Mouse (Mus musculus) neural tube, embryonic 14.5 days (tissue): ENCODE measurements around the gene Atg7. TPM values are rescaled to one million over a fixed set of nuclear protein-coding genes. Genes with fewer than 3 reads are reported as not detected.

Experiments
- ATAC-seq: fragments of 200-750 bp; cut with Nextera tagmentation; 2 replicates; pipeline ENCODE4 v1.8.0; 2017; ENCODE audit warnings: low read depth, mild to moderate bottlenecking, moderate TSS enrichment, moderate library complexity
- H3K27ac ChIP-seq: fragments of 300-500 bp; sonication (generic); 2 replicates; pipeline ENCODE4 v1.5.1; 2014; ENCODE audit warnings: low read depth, mild to moderate bottlenecking, control low read depth, low read length, moderate library complexity, mixed read lengths
- H3K27me3 ChIP-seq: fragments of 300-500 bp; sonication (generic); 2 replicates; pipeline ENCODE4 v1.6.1; 2014; ENCODE audit warnings: low read length; ENCODE audit not compliant: control insufficient read depth, insufficient read depth
- H3K36me3 ChIP-seq: fragments of 300-500 bp; sonication (generic); 2 replicates; pipeline ENCODE4 v1.6.1; 2014; ENCODE audit warnings: low read length, mixed read lengths; ENCODE audit not compliant: control insufficient read depth, insufficient read depth
- H3K4me1 ChIP-seq: fragments of 300-500 bp; sonication (generic); 2 replicates; pipeline ENCODE4 v1.6.1; 2014; ENCODE audit warnings: low read length; ENCODE audit not compliant: control insufficient read depth, insufficient read depth
- H3K4me2 ChIP-seq: fragments of 300-500 bp; sonication (generic); 2 replicates; pipeline ENCODE4 v1.6.1; 2014; ENCODE audit warnings: mild to moderate bottlenecking, low read depth, low read length, control low read depth
- H3K4me3 ChIP-seq: fragments of 300-500 bp; sonication (generic); 2 replicates; pipeline ENCODE4 v1.5.1; 2014; ENCODE audit warnings: low read depth, low read length, control low read depth, mixed read lengths
- H3K9ac ChIP-seq: fragments of 300-500 bp; sonication (generic); replicated peaks from 2 replicates; pipeline ENCODE4 v1.6.1; 2014; ENCODE audit warnings: low read depth, mild to moderate bottlenecking, control low read depth, low read length, mixed read lengths
- H3K9me3 ChIP-seq: fragments of 300-500 bp; sonication (generic); 2 replicates; pipeline ENCODE4 v1.6.1; 2016; ENCODE audit warnings: low read length; ENCODE audit not compliant: control insufficient read depth
- WGBS: fragments of 180-500 bp; shearing (Covaris S2); extraction: QIAGEN DNeasy Blood & Tissue Kit; methylation state at CpG from one replicate; pipeline ENCODE4 v1.1.7; 2014; 5-methylcytosine and 5-hydroxymethylcytosine counted together
- polyA plus RNA-seq: library from polyadenylated mRNA; unstranded; fragments of >200 nt; fragmentation: Nextera tagmentation; extraction: Ambion mirVana; gene quantifications from 2 replicates; pipeline ENCODE4 v1.2.1, GENCODE M21; 2014

The Atg7 gene
- polyA plus RNA-seq, 1 experiment from 2014 or later = 15.7 TPM

DNA sequence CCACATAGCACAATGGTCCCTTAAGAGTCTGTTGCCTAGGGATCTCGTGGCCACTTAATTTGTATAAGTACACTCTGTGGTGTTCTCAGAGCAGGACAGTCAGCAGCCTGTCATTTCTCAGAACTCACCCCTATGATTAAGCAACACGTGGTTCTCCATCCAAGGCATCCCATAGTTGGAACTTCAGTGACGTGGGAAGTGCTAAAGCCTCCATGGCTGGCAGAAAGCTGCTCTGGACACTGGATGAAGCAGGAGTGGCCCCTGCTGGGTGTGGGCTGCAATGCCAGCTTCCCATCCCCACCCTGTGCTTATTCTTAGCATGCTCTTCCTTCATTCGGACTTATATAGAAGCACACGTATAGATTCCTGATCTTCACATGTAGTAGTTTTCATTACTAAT lies 55.7 kb downstream of the Atg7 start:
- H3K36me3 ChIP-seq = no peaks in the 10 kb centered on the region
- H3K27ac ChIP-seq = no peak overlapping the region
- no peak overlapping the region for H3K4me2 ChIP-seq
- no peak overlapping the region for H3K9ac ChIP-seq
- no peak for ATAC-seq
- H3K4me3 ChIP-seq = no peak overlapping the region
- no peaks in the 10 kb centered on the region for H3K9me3 ChIP-seq
- no peaks in the 10 kb centered on the region for H3K27me3 ChIP-seq
- no peaks in the 10 kb centered on the region for H3K4me1 ChIP-seq
- 66% methylated on average over 5 of the region's 5 CpGs for WGBS

DNA sequence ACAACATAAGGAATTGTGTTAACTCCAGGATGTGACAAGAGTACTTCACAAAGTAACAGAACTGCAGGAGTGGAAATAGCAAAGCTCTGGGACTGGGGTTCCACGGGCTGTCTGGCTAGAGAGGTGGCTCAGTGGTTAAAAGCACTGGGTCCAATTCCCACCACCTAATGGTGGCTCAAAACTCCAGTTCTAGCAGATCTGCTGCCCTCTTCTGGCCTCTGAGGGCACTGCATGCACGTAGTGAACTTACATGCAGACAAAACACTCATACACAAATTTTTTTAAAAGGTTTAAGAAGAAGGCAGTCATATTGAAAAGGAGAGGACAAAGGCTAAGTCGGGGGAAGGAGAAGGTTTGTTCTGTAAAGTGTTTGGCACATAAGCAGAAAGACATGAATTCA lies 57.8 kb downstream of the Atg7 start:
- WGBS = 78% methylated on average over 3 of the region's 3 CpGs
- no peaks in the 10 kb centered on the region for H3K36me3 ChIP-seq
- H3K4me1 ChIP-seq = no peaks in the 10 kb centered on the region
- H3K4me3 ChIP-seq = no peak overlapping the region
- no peak overlapping the region for H3K27ac ChIP-seq
- H3K4me2 ChIP-seq = no peak overlapping the region
- no peak overlapping the region for H3K9ac ChIP-seq
- no peaks in the 10 kb centered on the region for H3K27me3 ChIP-seq
- H3K9me3 ChIP-seq = no peaks in the 10 kb centered on the region
- no peak for ATAC-seq

DNA sequence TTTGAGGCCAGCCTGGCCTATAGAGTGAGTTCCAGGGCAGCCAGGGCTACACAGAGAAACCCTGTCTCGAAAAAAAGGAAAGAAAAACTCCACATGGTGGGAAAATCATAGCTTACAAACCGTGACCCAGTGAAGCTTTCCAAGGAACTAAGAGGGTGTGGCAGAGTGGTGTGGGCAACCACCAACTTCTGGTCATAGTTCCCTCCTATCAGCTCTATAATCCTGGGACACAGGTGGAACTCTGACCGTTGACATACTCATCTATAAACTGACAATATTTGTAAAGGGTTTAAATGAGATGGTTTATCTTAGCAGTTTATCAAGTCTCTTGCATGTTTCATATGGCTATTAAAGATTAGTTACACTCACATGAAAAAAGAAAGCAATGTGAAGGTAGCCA lies 64.1 kb downstream of the Atg7 start:
- Histone ChIP-seq H3K4me3 (no peak overlapping the region), H3K9me3 (no peaks in the 10 kb centered on the region), H3K27me3 (no peaks in the 10 kb centered on the region), H3K4me1 (no peaks in the 10 kb centered on the region), H3K9ac (no peak overlapping the region), H3K36me3 (no peaks in the 10 kb centered on the region), H3K4me2 (no peak overlapping the region), H3K27ac (no peak overlapping the region)
- 86% methylated on average over 3 of the region's 3 CpGs for WGBS
- no peak for ATAC-seq

DNA sequence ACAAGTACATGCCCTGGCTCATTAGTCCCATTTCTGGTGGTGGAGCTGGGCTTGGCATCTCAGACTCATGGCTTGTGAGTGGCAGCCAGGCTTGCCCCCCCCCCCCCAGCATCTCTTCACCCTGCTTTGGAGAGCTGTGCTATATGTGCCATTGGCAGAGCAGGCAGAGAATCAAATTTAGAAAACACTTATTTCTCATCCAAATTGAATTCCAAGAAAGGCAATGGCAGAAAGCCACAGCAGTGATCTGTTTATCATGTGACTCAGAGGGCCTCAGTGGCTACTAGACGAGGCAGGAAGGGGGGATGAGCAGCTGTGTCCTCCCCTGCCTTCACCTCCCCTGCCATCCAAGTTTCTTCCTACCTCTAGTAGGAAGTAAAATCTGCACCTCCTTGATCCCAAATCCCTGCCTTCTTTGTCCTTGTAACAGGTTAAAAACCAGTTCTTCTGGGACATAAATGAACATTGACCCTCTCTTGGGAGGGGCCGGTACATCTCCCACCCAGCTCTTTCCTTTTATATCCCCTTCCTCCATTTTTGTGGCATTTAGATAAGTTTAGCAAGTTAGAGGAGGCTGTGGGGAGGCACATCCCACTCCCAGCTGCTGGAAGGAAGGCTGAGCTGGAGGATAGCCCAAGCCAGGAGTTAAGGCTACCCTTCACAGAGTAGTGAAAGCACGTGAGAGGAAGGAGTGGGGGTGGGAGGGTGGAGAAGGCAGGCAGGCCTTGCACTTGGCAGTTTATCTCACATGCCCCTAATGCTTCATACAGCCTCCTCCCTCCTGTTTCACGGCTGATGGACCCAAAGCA lies 69.5 kb downstream of the Atg7 start:
- no peaks in the 10 kb centered on the region for H3K27me3 ChIP-seq
- no peak for ATAC-seq
- H3K9me3 ChIP-seq = no peaks in the 10 kb centered on the region
- H3K4me1 ChIP-seq = peaks cover 6% of the 10 kb centered on the region; the same call in 1 of the 2 replicates
- WGBS = 69% methylated on average over 4 of the region's 4 CpGs
- no peak overlapping the region for H3K9ac ChIP-seq
- H3K4me2 ChIP-seq = no peak overlapping the region
- H3K4me3 ChIP-seq = no peak overlapping the region
- no peaks in the 10 kb centered on the region for H3K36me3 ChIP-seq
- H3K27ac ChIP-seq = no peak overlapping the region

DNA sequence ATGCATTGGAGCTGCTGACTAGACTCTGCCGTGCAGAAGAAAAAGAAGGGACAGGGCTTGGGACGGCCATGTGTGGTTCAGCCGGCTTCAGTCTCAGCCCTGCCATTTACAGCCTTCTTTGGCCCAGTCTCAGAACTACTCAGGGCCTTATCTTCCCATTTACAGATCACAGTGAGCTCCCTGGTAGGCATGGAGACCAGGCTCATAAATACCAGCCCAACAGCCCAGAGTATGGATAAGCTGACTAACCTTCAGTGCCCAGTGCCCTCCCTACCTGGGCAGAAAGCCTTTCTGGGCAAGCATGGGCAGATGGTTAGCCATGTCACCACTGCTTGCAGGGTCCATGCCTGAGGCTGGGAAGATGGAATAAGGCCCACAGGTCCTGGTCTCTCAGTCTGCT lies 70.6 kb downstream of the Atg7 start:
- Histone ChIP-seq H3K9ac (no peak overlapping the region), H3K4me1 (peaks cover 6% of the 10 kb centered on the region; the same call in 1 of the 2 replicates), H3K9me3 (no peaks in the 10 kb centered on the region), H3K27me3 (no peaks in the 10 kb centered on the region), H3K4me2 (no peak overlapping the region), H3K4me3 (no peak overlapping the region), H3K27ac (no peak overlapping the region), H3K36me3 (no peaks in the 10 kb centered on the region)
- ATAC-seq = no peak
- 53% methylated on average over 3 of the region's 3 CpGs for WGBS

DNA sequence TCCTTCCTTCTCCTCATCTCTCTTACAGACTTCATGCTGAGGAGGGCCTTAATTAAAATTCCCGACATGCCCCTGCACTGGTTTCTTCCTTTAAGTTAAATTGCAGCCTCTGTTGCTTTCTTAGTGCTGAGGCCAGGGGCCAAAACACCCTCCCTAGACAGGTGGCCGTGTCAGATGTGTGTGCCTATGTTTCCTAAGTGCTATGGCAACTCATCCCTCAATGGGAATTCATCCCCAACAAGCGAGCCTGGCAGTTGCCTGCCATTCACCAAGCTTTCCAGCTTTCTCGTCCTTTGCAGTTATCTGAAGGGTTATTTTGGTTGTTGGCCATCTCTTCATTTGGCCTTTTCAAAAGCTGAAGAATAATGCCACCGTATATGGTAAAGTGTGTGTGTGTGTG lies 71.8 kb downstream of the Atg7 start:
- Histone ChIP-seq H3K9me3 (no peaks in the 10 kb centered on the region), H3K36me3 (no peaks in the 10 kb centered on the region), H3K9ac (no peak overlapping the region), H3K27me3 (no peaks in the 10 kb centered on the region), H3K4me1 (peaks cover 8% of the 10 kb centered on the region; the same call in 1 of the 2 replicates), H3K4me2 (no peak overlapping the region), H3K27ac (no peak overlapping the region), H3K4me3 (no peak overlapping the region)
- WGBS = 32% methylated on average over 5 of the region's 5 CpGs
- no peak for ATAC-seq

DNA sequence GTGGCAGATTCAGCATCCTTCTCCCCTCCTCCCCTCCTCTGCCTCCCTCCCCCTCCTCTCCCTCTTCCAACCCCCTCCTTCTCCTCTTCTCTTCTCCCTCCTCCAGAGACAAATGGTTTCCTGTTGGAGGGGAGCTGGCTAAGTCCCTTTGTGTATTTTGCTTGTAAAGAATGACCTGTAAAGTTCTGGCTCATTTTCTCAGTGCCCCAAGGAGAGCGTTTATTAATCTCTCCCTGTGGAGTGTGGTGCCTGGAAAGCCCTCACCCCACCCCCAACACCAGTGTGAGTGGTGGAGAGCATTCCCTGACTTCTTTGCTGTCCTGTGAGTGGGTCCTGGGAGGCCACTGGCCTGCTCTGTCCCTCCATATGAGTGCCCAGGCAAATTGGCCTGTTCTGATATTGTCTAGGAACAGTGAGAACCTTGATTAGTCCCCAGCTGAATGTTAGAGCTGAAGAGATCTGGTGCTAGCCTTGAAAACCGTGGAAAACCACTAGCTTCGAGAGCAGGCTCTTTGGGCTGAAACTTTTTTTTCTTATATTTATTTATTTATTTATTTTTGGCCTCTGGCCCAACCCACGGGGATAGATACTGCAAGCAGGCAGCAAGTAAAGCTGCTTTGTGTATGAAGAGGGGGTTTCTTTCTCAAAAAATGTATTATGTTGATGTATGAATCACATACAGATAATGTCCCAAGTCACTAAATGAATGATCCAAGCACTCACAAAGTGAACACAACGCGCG lies 72.6 kb downstream of the Atg7 start:
- Histone ChIP-seq H3K4me2 (no peak overlapping the region), H3K9ac (no peak overlapping the region), H3K9me3 (no peaks in the 10 kb centered on the region), H3K27ac (peak overlapping the region; percentile 44; the same call in 1 of the 2 replicates), H3K27me3 (no peaks in the 10 kb centered on the region), H3K4me3 (no peak overlapping the region), H3K36me3 (no peaks in the 10 kb centered on the region), H3K4me1 (peaks cover 8% of the 10 kb centered on the region; the same call in 1 of the 2 replicates)
- ATAC-seq = no peak
- WGBS = 61% methylated on average over 7 of the region's 7 CpGs

DNA sequence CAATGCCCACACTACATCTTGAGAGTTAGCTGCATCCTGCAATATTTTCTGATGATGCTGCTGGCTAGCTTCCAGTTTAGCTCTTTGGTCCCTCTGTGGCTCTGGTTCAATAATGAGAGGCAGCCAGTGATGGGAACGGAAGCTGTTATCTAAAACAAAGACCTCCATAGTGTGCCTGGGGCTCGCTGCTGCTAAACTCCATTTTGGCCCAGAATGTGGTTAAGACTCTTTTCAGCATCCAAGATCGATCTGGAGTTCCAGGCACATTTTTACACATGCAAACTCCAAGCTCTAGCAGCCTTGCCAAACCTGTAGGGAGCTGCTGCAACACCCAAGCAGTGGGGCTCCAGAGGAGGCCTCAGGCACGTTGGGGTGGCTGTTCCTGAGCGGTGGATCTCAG lies 76.2 kb downstream of the Atg7 start:
- no peak overlapping the region for H3K4me3 ChIP-seq
- no peak overlapping the region for H3K9ac ChIP-seq
- no peak overlapping the region for H3K4me2 ChIP-seq
- no peaks in the 10 kb centered on the region for H3K36me3 ChIP-seq
- no peaks in the 10 kb centered on the region for H3K9me3 ChIP-seq
- no peak overlapping the region; the same call in 1 of the 2 replicates for H3K27ac ChIP-seq
- no peak for ATAC-seq
- peaks cover 9% of the 10 kb centered on the region; the same call in 1 of the 2 replicates for H3K4me1 ChIP-seq
- 60% methylated on average over 5 of the region's 5 CpGs for WGBS
- no peaks in the 10 kb centered on the region for H3K27me3 ChIP-seq

DNA sequence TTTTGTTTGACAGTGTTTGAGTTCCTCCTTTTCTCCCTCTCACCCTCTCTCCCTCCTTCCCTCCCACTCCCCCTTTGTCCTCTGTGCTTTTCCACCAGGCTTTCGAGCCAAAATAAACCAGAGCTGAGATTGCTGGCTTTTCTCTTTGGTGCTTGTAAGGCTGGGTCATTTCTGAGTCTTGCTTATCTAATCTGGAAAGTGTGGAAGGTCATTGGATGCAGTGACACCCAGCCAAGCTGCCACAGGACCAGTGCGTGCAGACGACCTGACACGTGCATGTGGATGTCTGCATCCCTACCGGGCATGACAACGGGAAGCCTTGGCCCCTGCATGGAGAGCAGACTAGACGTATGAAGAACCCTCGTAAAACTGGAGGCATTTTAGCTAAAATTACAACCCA lies 76.8 kb downstream of the Atg7 start:
- peaks cover 7% of the 10 kb centered on the region; the same call in 1 of the 2 replicates for H3K4me1 ChIP-seq
- H3K4me2 ChIP-seq = no peak overlapping the region
- no peak for ATAC-seq
- H3K9ac ChIP-seq = no peak overlapping the region
- 81% methylated on average over 8 of the region's 8 CpGs for WGBS
- H3K27me3 ChIP-seq = no peaks in the 10 kb centered on the region
- H3K27ac ChIP-seq = no peak overlapping the region; the same call in 1 of the 2 replicates
- H3K9me3 ChIP-seq = no peaks in the 10 kb centered on the region
- no peak overlapping the region for H3K4me3 ChIP-seq
- H3K36me3 ChIP-seq = no peaks in the 10 kb centered on the region
